Mouse (Mus musculus): ENCODE results near the gene Dab1.

Dab1 gene

DNA sequence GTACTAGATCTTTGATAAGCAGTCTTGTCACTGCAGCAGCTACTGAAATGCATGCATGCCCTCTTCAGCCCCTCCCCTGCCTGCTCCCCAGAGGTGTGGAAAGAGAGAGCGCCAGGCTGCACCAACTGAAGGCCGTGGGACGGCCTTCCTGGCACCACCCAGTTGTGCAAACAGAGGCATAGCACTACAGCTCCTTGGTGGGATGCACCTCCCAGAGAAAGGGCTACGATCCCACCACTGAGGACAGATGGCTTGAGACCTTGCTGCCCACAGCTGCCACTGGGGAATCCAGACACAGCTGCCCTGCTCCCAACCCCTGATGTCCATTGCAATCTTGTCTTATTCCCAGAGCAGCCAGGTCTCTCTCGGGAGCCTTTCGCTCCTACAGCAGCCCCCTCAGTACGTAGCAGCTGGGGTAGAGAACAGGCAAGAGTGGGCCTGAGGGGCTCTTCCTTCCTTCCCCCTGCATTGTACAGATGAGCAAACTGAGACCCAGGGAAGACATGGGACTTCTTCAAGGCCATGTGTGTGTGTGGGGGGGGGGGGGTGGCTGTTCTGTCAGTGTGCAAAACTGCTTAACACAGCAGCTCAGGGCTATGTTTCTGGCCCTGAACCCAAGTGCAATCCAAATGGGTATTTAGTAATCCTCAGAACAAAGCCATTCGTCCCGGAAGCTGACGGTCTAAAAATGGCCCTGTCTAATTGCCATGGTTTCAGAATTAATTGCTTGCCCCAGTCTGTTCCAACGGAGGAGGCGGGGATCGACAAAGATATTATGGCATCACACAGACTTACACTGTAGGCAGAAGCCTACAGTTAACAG, 1100.0 kb downstream of the Dab1 start:
- no peak for DNase-seq (ENCODE audit: low read depth, low spot score)

DNA sequence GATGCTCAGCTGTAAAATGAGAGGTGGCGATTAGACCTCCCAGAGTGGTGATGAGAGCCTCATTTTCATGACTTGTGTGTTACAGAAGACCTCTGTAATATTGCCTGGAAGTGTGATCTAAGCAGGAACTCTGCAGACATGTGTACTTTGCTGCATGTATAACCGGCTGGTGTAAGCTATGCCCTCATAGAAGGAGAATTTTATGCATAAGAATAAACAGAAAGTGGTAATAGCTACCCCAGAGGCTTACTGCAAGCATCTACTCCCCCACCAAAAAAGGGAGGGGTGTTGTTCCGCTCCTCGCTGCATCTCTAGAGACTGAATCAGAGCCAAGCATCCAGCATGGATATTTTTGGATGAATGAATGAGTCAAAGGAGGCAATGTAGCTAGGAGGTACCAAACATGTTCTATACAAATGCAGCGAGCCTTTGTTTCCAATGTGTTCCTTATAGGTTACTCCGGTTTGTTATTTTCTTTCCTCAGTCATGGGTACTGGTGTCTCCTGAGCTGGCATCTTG, 1104.4 kb downstream of the Dab1 start:
- no peak for DNase-seq (ENCODE audit: low read depth, low spot score)

DNA sequence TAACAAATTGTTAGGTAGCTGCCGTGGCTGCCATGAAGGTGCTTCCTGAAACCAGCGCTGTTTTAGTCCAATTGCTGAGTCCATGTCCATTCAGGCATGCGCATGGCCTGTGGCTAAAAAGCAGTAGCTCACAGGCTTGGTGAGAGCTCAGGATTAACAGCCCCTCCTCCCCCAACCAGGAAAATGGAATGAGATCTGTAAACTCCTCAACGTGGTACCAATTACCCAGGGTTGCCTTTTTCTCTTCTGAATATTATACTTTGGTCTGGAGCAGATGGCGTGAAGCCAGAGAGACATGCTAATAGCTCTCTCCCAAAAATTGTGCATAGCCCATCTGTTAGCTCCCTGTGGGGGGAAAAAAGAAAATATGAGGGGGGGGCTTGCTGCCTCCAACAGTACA, 1105.1 kb downstream of the Dab1 start:
- DNase-seq (ENCODE audit: low read depth, low spot score) = no peak

DNA sequence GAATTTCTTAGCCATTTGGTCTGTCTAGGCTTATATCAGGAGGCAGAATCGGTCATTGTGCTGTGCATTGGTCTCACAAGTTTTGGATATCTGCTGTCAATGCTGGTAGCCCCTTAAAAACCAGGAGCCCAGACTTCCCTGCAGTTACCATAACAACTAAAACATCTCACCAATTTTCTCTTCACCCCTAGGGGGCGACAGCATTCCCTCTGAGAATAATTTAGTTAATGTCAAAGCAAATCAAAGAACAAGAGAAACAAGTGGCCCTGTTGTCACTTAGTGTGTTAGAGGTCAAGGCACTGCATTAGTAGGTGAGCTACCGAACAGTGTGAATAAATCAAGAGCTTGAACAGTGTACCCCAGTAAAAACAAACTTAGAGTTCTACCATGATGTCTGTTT, 1106.5 kb downstream of the Dab1 start:
- peak; percentile 42 for DNase-seq (ENCODE audit: low read depth, low spot score)

DNA sequence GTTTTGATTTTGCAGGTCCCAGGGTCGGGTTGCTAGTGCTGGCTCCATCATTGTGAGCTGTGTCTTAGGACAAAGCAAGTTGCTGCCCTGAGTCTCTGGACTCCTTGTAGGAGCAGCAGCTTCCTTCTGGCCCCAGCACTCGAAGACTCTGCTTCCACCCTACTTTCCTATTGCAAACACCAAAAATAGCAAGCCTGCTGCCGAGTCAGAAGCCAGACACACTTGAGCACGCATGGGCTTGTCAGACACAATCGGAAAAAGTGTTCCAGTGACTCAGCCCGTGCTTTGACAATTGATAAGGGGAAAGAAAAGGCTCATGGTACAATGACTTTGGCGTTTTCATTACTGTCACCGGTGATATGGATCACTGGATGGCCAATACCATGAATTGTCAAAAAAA, 1110.0 kb downstream of the Dab1 start:
- no peak for DNase-seq (ENCODE audit: low read depth, low spot score)

DNA sequence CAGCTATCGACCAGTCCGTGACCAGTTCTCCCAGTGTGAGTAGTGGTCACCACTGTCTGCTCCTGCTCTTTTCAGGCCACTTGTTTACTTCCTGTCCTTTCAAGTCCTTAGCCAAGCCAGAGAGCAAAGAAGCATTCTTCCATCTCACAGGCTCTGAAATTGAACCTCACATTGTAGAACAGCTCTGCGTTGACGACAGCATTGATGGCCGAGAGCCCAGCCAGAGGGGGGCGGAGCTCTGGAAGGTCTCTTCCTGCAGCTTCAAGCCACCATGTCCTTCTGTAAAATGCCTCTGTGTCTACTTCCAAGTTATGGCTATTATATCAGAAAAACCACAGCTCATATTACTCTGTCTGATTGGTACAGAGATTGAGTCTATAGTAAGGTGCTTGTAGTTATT, 1127.3 kb downstream of the Dab1 start:
- DNase-seq (ENCODE audit: low read depth, low spot score) = no peak

DNA sequence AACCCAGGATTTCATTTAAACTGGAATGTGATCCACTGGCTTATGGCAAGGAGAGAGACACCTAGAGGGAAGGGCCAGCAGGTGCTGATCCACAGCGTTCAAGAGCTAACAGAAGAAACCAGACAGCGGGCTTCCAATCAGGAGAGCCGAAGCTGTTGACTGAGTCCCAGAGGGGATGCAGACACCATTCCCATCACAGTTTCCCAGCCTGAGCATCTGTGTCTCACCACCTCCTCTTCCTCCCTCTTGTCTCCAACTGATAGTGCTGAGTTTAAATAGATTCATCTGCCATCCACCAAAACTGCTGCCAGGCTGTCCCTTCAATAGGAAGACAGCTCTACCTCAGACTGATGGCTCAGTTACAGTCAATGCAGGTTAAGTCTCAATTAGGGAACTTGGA, 1134.9 kb downstream of the Dab1 start:
- DNase-seq (ENCODE audit: low read depth, low spot score) = no peak

DNA sequence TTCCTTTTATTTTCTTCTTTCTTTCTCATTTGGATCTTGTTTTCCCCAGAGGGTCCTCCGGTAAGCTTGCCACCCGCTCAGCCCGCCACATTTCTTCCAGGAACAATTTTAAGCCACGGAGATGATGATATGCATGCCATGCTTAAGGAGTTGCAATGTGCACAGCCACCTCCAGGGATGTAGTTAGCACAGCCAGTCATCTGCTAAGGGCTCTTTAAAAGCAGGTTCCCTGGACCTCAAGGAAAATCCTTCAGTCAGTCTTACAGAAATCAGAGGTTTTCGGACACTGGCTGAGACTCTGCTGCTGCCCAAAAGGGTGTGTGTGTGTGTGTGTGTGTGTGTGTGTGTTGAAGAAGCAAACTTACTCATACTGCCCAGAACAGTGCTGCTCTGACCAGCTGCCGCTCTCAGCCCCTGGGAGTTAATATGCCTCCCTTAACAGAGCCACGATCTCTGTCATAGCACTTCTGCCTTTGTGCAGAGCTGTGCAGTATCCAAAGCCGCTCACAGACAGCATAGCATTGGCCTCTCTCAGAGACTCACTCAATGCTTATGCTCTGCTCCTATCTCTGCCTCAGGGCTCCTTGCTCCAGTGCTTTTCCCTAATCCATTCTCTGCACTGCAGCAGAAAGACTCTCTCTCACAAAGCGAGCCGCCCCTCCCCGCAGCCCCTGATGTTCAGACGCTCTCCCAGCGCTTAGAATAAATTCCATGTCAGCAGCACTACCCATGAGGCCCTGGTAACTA, 1141.9 kb downstream of the Dab1 start:
- DNase-seq (ENCODE audit: low read depth, low spot score) = no peak

DNA sequence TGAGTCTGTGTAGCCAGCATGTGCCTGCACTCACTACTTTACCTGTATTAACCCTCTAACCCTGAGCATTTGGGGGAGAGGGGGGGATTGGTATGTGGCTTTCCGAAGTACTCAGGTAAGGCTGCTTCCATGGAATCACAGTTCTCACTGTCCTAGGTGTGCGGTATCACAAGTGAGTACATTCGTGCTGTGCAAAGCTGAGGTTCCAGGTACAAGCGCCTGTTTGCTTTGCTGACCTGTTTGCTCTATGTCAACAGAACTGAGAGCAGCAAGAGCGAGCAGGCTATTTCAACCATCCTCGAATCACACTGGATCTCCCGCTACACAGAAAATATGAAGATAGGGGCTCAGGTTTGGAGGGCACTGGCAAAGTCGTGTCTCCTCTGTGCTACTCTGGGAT, 1146.9 kb downstream of the Dab1 start, which contains the start of gene C8b:
C8b (plus strand) TSS at position 253 of the 400 bp plus-strand sequence.
- DNase-seq (ENCODE audit: low read depth, low spot score) = no peak

DNA sequence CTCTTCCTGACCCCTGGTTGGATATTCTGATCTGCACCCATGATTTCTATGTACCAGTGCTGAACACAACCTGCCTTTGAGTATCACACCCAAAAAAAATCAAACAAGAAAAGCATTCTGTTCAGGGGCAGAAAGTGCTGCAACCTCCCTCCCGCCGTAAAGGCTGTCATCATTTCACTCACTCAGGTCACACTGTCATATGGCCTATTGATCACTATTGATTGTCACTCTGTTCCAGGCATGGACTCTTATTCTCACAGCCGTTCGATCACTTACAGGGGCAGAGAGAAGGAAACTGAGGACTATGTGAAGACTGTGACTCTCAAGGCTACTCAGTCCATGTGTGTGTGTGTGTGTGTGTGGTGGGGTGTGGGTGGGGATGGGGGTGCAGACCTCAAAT, 1149.0 kb downstream of the Dab1 start:
- DNase-seq (ENCODE audit: low read depth, low spot score) = no peak

DNA sequence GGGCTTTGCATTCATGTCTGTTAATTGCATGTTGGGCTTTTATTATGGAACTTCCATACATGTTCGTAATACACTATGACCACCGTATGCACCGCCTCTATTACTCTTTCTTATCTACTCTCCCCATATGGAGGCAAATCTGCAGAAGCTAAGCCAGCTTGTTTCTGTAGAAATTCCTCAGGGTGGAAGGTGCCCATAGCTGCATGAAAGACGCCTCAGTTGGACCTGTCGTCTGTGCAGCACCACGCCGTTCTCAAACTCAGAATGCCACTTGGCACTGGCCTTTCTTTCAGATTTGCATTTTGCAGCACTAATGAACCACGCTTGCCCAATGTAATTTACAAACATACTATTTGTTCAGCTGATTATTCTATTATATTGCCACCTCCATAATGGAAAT, 1150.4 kb downstream of the Dab1 start:
- no peak for DNase-seq (ENCODE audit: low read depth, low spot score)

DNA sequence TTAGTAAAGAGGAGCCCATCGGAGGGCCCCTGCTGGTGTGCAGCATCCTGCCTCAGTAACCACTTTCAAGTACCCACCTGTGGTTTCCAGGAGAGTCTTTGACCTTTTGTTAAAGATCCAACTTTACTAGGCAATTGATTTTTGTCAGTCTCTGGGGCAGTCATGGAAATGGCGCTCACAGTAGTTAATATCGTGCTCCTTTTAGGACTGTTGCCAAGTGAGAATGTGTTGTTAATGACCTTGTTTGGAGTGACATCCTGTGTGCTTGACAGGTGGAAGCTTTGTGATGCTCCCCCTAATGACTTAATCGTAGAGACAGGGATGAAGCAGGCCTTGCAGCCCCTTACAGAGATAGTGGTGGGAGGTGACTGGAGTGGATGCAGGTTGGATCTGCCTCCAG, 1151.2 kb downstream of the Dab1 start:
- no peak for DNase-seq (ENCODE audit: low read depth, low spot score)

DNA sequence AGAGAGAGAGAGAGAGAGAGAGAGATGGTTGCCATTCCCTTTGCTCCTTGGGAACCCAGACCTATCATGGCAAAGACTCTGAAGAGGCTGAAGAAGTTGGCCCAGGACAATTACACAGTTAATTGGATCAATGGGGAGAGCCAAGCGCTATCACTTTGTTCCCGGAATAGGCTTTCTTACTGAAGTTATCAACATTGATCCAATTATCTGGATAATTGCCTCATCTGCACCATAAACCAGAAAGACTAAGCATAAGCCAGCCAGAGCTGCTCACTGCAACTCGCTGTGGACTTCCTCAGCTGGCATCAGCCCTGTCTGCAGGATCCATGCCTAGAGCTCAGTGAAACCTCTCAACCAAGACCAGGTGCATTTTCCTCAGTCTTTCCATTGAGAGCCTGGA, 1156.4 kb downstream of the Dab1 start:
- no peak for DNase-seq (ENCODE audit: low read depth, low spot score)

DNA sequence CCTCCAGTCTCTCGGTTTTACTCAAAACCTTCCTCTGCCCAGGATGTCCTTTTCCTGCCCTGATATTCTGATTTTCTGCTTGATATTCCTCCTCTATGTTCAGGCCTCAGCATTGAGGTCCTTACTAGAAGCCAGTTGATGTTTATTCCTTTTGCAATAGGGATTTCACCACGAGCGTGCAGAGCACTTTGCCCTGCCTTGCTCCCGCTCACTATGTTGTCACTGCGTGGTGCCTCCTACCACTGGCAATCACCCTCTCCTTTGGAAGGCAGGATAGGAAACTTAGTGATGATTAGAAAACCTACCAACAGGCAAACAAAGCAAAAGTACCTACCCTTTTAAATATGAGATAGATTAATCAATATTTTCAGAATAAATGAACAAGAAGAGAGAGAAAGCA, 1160.3 kb downstream of the Dab1 start:
- no peak for DNase-seq (ENCODE audit: low read depth, low spot score)

DNA sequence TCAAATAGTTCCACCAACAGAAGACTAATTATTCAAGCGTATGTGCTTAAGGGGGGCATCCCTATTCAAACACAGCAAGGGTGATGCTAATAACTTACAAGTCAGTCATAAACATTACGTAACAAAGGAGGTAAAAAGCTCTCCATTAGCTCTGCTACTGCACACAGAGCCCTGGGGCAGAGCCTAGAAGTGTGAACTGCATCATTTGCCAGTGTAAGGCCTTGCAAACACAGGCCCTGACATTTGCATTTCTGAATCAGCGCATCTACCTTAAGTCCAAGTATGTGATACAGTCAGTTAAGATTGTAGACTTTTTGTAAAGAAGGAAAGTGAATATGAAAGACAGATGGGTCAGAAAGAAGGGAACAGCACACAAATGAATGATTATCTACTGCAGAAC, 1162.3 kb downstream of the Dab1 start:
- DNase-seq (ENCODE audit: low read depth, low spot score) = peak; percentile 6

DNA sequence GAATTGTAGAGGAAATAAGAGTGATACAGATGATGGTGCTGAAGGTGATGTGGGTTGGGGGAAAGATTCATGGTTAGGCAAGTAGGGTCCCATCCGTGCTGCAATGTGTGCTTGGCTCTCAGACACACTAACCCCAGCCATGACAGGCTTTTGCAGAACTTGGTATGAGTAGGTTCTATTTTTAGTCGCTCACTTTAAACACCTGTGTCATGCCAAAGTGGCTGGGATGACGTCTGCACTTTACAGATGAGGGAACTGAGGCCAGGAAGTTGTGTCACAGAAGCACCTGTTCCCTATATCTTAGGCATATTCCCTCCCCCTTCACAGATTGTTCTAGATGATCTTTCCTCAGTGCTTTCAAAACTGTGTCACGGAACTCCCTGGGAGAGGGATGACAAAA, 1163.2 kb downstream of the Dab1 start:
- peak; percentile 73 for DNase-seq (ENCODE audit: low read depth, low spot score)

DNA sequence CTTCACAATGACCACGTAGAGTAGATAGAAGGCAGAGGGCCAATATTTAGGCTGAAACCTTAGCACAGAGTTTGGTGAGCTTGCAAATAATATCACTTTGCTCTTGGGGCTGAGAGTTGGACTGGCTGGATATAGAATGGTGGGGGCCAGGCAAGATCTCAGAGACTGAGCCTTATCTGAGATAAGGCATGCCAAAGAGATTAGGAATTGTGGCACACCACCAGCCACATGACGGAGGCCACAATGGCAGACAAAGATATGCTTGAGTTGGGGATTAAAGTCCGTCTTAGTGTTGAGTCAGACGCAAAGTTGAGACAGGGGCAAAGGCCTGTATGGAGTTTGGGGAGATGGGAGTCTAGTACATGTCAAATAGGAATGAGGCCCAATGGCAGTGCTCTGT, 1173.0 kb downstream of the Dab1 start:
- DNase-seq (ENCODE audit: low read depth, low spot score) = no peak

Measured in A20 (cell line).